Comparison of ENCODE assay signal across 25 mouse cellular contexts in genomic region chr10:122735284-122735784, GRCm38 (mm10).
"Had no signal": no experiment of that assay in that cellular context is flagged by ENCODE, and none has a peak within 500 bp of the region (broad histone marks: within the 10 kb centered on the region; RNA-seq: fewer than 3 reads in every experiment).

No protein-coding gene starts in this region.

- H3K9me3 ChIP-seq: forebrain, embryonic 15.5 days; heart, embryonic 12.5 days; hindbrain, embryonic 10.5 days; hindbrain, embryonic 12.5 days; kidney, embryonic 15.5 days; limb, embryonic 10.5 days; limb, embryonic 12.5 days; liver, embryonic 13.5 days had no signal

- H3K4me3 ChIP-seq: forebrain, embryonic 15.5 days; heart, embryonic 12.5 days; hindbrain, embryonic 10.5 days; hindbrain, embryonic 12.5 days; kidney, embryonic 15.5 days; left cerebral cortex, adult 2 months; limb, embryonic 10.5 days; limb, embryonic 12.5 days; liver, embryonic 13.5 days had no signal

- H3K27ac ChIP-seq: forebrain, embryonic 15.5 days; hindbrain, embryonic 10.5 days; hindbrain, embryonic 12.5 days; hindbrain, embryonic 14.5 days; kidney, embryonic 15.5 days; kidney, postnatal 0 days; left cerebral cortex, adult 2 months; limb, embryonic 10.5 days; limb, embryonic 12.5 days; liver, embryonic 13.5 days had no signal

- H3K4me2 ChIP-seq: forebrain, embryonic 15.5 days; heart, embryonic 12.5 days; hindbrain, embryonic 12.5 days; hindbrain, embryonic 14.5 days; kidney, embryonic 15.5 days; limb, embryonic 12.5 days; liver, embryonic 11.5 days; liver, embryonic 13.5 days had no signal

- ATAC-seq: forebrain, embryonic 15.5 days; forebrain, postnatal 0 days; hindbrain, embryonic 16.5 days; inflammation-experienced regulatory T-cells, adult 6 months had no signal

- H3K9ac ChIP-seq: forebrain, embryonic 15.5 days; forebrain, postnatal 0 days; heart, embryonic 12.5 days; hindbrain, embryonic 12.5 days; hindbrain, embryonic 14.5 days; kidney, embryonic 15.5 days; limb, embryonic 12.5 days; liver, embryonic 13.5 days had no signal

- H3K4me1 ChIP-seq: forebrain, embryonic 15.5 days; hindbrain, embryonic 12.5 days; liver, embryonic 13.5 days had no signal

- DNase-seq: forebrain, postnatal 0 days; gastrocnemius, postnatal 14 days; heart, postnatal 14 days; heart, postnatal 4 days; kidney, adult 11 months; kidney, adult 2 months; kidney, adult 9 months; kidney, postnatal 14 days; kidney, postnatal 36 days; layer of hippocampus, adult 9-11 months; liver; liver, embryonic 13.5 days had no signal

- H3K27me3 ChIP-seq: forebrain, embryonic 15.5 days; heart, embryonic 12.5 days; hindbrain, embryonic 12.5 days; kidney, embryonic 15.5 days; limb, embryonic 12.5 days; liver, embryonic 13.5 days had no signal

- H3K36me3 ChIP-seq: forebrain, embryonic 15.5 days; heart, embryonic 12.5 days; hindbrain, embryonic 10.5 days; hindbrain, embryonic 12.5 days; kidney, embryonic 15.5 days; limb, embryonic 10.5 days; limb, embryonic 12.5 days; liver, embryonic 13.5 days had no signal
